Mouse (Mus musculus): Measurements from ENCODE around the gene Tktl2.

DNA sequence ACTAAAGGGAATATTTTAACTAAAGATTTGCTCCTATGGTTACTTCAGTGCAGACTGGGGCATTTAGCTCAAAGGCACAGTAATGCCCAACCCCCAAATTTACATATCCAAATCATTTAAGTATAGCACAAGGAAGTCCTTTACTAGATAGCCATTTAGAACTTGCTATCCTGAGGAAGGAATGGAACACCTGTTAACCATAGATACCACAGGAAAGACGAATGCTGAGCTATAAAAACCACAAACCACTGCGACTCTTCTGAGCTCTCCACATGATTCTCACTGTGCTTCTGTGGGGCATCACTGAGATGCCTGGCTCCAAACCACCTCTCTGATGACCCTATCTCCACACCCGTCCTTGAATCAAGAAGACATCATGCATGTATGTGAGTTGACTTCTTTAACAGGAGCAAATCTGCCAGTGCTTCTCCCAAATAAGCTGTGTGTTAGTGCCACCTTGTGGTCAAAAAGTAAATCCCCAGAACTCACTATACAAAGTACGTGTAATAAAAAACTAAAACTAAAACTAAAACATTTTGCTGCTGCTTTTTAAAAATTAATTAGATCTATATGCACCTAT is 14.5 kb upstream of the Tktl2 start:
- TF ChIP-seq CTCF (IDR thresholded peaks at IDR 0.05; ENCODE audit: low read depth) (peak; percentile 61), EP300 (IDR thresholded peaks at IDR 0.05; ENCODE audit: low read depth) (no peak)

Data from liver, embryonic 14.5 days (tissue).